Mouse (Mus musculus) macrophage (primary cell): ENCODE results near the gene Cdyl. TPM values are rescaled to one million over a fixed set of nuclear protein-coding genes. Genes with fewer than 3 reads are reported as not detected.

Experiments used
- H3K27ac ChIP-seq: fragments of 350-480 bp; formaldehyde crosslinking; 2 replicates; pipeline ENCODE4 v1.9.0; 2021
- H3K36me3 ChIP-seq: fragments of 350-480 bp; formaldehyde crosslinking; 2 replicates; pipeline ENCODE4 v1.9.0; 2021; ENCODE audit errors: inconsistent target
- H3K4me3 ChIP-seq: fragments of 350-480 bp; formaldehyde crosslinking; 2 replicates; pipeline ENCODE4 v1.9.0; 2021; ENCODE audit errors: inconsistent target
- H3K79me2 ChIP-seq: fragments of 350-480 bp; formaldehyde crosslinking; 2 replicates; pipeline ENCODE4 v1.9.0; 2021; ENCODE audit errors: inconsistent target
- WGBS: methylation state at CpG from one replicate; pipeline ENCODE4 v1.1.7; 2026; ENCODE audit warnings: inconsistent platforms; ENCODE audit not compliant: missing documents; 5-methylcytosine and 5-hydroxymethylcytosine counted together
- polyA plus RNA-seq: library from polyadenylated mRNA; stranded (reverse); fragments of 250-400 nt; gene quantifications from 3 replicates; pipeline ENCODE4 v1.2.4, GENCODE M21; 2018; ENCODE audit warnings: inconsistent platforms
- total RNA-seq, 78 experiments: library from RNA; depleted of rRNA; stranded (reverse); fragments of 250-400 nt; gene quantifications; 1 replicate in 9 of 78; 2 replicates in 24 of 78; 3 replicates in 43 of 78; 4 replicates in 2 of 78; pipeline ENCODE4 v1.2.4; 2018; ENCODE audit warnings: inconsistent platforms in 56 of 78

The Cdyl gene
- 10 to 100 TPM in 23 of 26 experiments, 1 to 10 TPM in 3; 4.6 to 75.7 (median 15.5) TPM for total RNA-seq (2018; cell fraction: chromatin; rRNA removed)
- 10 to 100 TPM in 2 of 26 experiments, 1 to 10 TPM in 24; 5.9 to 23.6 (median 7.9) TPM for total RNA-seq (2018; cell fraction: cytosol; rRNA removed)
- total RNA-seq (2018; cell fraction: nucleus; rRNA removed) = 10 to 100 TPM in 17 of 26 experiments, 1 to 10 TPM in 9; 5.4 to 89.2 (median 12.8) TPM
- 4.3 to 12.2 TPM (median 5.1 TPM) in 3 replicates for polyA plus RNA-seq

DNA sequence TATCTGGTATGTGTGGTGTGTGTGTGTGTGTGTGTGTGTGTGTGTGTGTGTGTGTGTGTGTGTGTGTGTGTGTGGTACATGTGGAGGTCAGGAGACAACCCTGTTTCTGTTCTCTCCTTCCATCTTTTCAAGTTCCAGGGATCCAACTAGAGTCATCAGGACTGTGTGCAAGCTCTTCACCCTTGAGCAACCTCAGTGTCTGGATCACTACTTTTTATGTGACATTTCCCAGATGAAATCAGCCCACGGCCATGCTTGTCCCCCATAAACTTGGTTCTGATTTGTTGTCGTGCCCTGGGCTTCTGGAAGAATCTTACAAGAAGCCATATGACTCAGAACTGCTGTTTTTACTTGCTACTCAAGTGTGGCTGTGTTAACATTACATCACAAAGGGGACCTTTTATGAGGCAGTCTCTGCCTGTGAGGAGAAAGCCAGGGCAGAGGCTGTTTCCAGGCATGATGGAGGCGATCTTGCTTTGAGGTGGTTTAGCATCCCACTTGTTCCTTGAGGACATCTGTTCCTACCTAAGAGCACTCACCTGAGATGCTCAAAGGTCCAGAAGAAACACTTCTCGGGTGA, at the start of gene Cdyl:
Gene Cdyl (plus strand): TSS at position 428 of the 580 bp plus-strand sequence.
- H3K79me2 ChIP-seq = no peaks in the 10 kb centered on the region
- H3K36me3 ChIP-seq = no peaks in the 10 kb centered on the region
- WGBS = 98% methylated on average over 4 of the region's 4 CpGs
- no peak within 1 kb of the TSS for H3K4me3 ChIP-seq
- H3K27ac ChIP-seq = no peak within 1 kb of the TSS

- no peak overlapping the region for H3K27ac ChIP-seq
- H3K4me3 ChIP-seq = no peak overlapping the region
- no peaks in the 10 kb centered on the region for H3K36me3 ChIP-seq
- no peaks in the 10 kb centered on the region for H3K79me2 ChIP-seq
These were observed 48.9 kb upstream of the Cdyl start for GRCm38 (mm10) chr13:35610718-35611117.

GRCm38 (mm10) chr13:35612506-35612905, 47.1 kb upstream of the Cdyl start:
- H3K36me3 ChIP-seq = no peaks in the 10 kb centered on the region
- no peak overlapping the region for H3K27ac ChIP-seq
- H3K4me3 ChIP-seq = no peak overlapping the region
- no peaks in the 10 kb centered on the region for H3K79me2 ChIP-seq
- 90% methylated on average over 1 of the region's 1 CpGs for WGBS

DNA sequence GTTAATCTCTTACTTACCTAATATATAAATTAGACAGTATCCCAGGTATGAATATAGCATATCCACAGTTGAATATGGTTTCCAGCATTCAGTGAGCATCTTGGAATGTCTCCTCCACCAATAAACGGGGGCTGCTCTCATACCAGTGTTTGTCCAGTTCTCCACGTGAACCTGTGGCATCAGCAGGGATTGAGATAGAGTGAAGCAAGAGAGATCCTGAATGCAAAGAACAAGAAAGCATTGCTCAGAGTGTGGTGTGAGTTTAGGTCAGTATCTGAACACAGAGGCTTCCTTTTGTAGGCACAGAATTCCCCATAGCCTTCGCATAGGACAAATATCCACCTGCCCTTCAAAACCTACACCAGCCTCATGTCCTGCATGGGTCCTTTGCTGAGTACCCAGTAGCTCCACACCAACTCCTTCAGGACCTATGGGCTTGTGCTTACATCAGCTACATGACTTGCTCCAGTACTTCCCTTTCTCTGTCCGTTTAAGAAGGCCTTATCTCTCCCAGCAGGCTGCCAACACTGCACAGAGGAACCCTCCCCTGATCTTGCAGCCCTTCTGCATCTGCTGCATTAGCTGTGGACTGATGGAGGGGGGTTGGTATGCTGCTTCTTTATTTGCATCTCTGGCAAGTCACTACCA, 44.7 kb upstream of the Cdyl start:
- no peak overlapping the region for H3K4me3 ChIP-seq
- WGBS = 44% methylated on average over 4 of the region's 4 CpGs
- no peak overlapping the region for H3K27ac ChIP-seq
- H3K79me2 ChIP-seq = no peaks in the 10 kb centered on the region
- H3K36me3 ChIP-seq = no peaks in the 10 kb centered on the region

DNA sequence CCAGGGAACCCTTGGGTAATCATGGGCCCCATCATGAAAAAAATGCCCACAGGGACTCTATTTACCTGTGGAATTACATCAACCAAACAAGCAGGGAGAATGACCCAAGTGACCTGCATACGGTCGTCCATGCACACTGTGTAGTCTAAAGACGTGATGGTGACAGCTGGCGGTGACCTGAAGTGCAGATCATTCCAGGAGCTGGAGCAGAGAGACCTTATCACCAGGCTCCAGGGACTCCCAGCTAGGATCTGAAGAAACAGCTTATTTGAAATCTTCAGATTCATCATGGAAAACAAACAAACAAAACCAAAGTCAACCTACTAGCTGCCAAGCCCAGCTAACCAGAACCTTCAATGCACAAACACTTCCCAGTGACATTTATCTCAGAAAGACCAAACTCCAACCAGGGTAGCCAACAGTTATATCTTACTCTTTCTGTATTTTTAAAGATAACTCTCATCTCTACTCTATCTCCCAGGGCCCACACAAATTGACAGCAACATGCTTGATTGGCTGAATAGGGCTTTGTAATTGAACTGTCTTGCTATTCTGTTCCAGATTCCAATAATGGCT, 43.0 kb upstream of the Cdyl start:
- Histone ChIP-seq H3K27ac (no peak overlapping the region), H3K4me3 (no peak overlapping the region), H3K36me3 (no peaks in the 10 kb centered on the region), H3K79me2 (no peaks in the 10 kb centered on the region)
- 97% methylated on average over 4 of the region's 4 CpGs for WGBS

DNA sequence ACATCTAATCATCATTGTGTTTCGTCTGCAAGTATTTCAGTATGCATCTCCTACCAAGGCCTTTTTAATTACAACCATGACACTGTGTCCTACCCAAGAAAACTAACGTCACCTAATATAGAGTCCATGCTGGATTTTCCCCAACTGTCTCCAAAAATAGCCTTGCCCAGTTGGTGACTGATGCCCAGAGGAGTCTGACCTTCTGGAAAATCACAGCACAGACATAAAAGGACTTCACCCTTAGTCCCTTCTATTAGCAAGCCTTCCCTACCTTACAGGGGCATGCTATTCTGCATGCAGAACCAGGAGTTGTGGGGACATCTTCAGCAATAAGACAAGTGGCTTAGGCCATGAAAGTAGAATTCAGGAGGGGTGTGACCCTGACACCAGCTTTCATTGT, 40.3 kb upstream of the Cdyl start:
- no peak overlapping the region for H3K4me3 ChIP-seq
- H3K79me2 ChIP-seq = no peaks in the 10 kb centered on the region
- no peaks in the 10 kb centered on the region for H3K36me3 ChIP-seq
- WGBS = 100% methylated on average over 2 of the region's 2 CpGs
- H3K27ac ChIP-seq = no peak overlapping the region

GRCm38 (mm10) chr13:35620756-35621155, 38.9 kb upstream of the Cdyl start:
- Histone ChIP-seq H3K27ac (no peak overlapping the region), H3K36me3 (no peaks in the 10 kb centered on the region), H3K4me3 (no peak overlapping the region), H3K79me2 (no peaks in the 10 kb centered on the region)
- 92% methylated on average over 1 of the region's 1 CpGs for WGBS

DNA sequence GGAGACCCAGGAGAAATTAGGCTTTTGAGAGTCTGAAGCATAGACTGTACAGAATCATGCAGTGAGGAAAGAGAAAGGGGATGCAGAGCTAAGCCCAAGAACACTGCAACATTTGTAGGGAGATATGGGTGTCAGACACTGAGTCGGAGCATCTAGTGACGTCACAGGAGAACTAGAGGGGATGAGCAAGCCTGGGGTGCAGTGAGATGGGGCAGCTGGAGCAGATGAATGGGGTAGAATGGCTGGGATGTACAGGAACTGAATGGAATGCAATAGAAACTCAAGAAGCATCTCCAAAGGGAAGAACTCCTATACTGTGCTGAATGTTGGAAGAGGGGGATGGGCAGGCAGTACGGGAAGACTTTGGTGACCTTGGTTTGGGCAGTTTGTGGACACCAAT, 34.8 kb upstream of the Cdyl start:
- 92% methylated on average over 3 of the region's 3 CpGs for WGBS
- Histone ChIP-seq H3K27ac (no peak overlapping the region), H3K4me3 (no peak overlapping the region), H3K79me2 (no peaks in the 10 kb centered on the region), H3K36me3 (no peaks in the 10 kb centered on the region)

- Histone ChIP-seq H3K36me3 (no peaks in the 10 kb centered on the region), H3K4me3 (no peak overlapping the region), H3K27ac (no peak overlapping the region), H3K79me2 (no peaks in the 10 kb centered on the region)
- WGBS = 83% methylated on average over 3 of the region's 3 CpGs
These were observed 34.1 kb upstream of the Cdyl start for GRCm38 (mm10) chr13:35625556-35625955.

DNA sequence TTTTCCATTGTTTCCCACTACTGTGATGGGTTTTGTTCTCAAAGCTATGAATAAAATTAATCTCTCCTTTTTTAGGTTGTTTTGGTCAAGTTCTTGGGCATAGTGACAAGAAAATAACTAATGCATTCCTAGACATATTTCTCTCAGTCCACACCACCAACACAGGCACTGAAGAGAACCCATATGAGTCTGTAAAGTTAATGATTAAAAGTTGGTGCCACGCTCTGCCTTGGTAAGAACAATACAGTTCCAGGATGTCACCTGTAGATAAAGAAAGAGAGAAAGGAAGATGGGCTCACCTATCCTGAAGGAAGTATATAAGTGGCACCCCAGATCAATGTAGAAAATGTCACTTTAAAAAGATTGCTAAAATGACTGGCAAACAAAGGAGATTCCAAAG, 32.3 kb upstream of the Cdyl start:
- Histone ChIP-seq H3K4me3 (no peak overlapping the region), H3K36me3 (no peaks in the 10 kb centered on the region), H3K79me2 (no peaks in the 10 kb centered on the region), H3K27ac (no peak overlapping the region)
- WGBS = 100% methylated on average over 1 of the region's 1 CpGs

DNA sequence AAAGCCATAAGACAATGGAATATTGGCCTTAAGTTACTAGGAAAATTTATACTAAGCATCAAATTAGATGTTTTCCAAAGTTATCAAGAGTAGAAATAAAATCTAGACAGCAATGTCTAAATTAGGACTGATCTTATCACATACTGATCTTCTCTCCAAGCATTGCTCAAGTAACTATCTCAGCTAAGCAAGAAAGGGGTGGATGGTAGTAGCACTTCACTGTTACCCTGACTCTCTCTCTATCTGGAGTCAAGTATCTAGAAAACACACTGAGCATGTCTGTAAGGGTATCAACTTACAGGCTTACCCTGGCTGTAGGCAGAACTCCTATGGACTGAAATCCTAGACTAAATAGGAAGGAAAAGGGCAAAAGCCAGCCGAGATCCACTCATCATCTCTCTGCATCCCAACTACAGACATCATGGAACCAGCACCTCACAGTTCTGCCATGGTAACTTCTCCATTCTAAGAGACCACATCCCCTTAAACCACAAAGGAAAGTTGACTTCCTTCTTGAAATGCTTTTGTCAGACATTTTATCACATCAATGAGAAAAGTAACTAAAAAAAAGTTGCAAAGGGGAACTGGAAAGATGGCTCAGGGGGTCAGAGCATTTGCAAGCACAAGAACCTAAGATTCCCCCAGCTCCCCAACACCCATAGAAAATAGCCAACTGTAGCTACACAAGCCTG, 12.4 kb upstream of the Cdyl start:
- H3K79me2 ChIP-seq = no peaks in the 10 kb centered on the region
- 8% methylated on average over 1 of the region's 1 CpGs for WGBS
- no peaks in the 10 kb centered on the region for H3K36me3 ChIP-seq
- peak overlapping the region; percentile 72 for H3K27ac ChIP-seq
- H3K4me3 ChIP-seq = no peak overlapping the region

DNA sequence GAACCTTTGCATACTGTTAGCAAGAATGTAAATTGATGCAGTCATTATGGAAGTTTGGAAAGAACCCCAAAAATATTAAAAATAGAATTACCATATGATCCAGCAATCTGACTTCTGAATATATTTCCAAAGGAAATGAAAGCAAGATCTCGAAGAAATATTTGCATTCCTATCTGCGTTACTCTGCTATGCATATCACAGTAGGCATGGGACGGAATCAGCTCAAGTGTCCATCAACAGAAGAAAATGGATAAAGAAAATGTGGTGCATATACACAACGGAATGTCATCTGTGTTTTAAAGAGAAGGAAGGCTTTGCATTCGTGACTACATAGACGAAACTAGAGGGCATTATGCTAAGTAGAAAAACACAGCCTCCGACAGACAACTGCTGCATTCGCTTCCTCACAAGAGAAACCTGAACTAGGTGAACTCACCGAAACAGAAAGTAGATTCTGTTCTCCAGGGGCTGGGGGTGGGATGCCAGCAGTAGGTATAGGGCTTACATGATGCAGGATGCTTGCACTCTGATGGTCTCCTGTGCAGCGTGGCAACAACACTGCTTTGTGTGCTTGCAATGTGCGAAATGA, 9.3 kb upstream of the Cdyl start:
- H3K4me3 ChIP-seq = no peak overlapping the region
- no peak overlapping the region for H3K27ac ChIP-seq
- no peaks in the 10 kb centered on the region for H3K79me2 ChIP-seq
- no peaks in the 10 kb centered on the region for H3K36me3 ChIP-seq
- 98% methylated on average over 11 of the region's 11 CpGs for WGBS

GRCm38 (mm10) chr13:35652851-35653250, 6.8 kb upstream of the Cdyl start:
- Histone ChIP-seq H3K79me2 (no peaks in the 10 kb centered on the region), H3K27ac (no peak overlapping the region), H3K36me3 (no peaks in the 10 kb centered on the region), H3K4me3 (no peak overlapping the region)
- 90% methylated on average over 4 of the region's 4 CpGs for WGBS

DNA sequence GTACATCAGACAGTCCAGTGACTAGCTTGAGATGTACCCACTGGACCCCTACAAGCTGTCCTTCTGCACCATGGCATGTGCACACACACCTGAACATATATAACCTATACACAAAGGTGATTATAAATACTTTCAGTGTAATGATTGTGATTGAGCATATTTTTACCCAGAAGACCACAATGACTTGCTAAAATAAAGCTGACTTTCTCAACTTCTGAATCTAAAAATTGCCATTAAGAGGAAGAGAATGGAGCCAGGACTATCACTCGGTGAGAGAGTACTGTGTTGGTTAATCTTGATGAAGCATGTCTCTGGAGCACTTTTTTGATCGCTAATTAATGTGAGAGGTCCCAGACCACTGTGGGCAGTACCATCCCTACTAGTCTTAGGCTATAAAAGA, 2.8 kb upstream of the Cdyl start:
- Histone ChIP-seq H3K79me2 (no peaks in the 10 kb centered on the region), H3K27ac (no peak overlapping the region), H3K36me3 (no peaks in the 10 kb centered on the region), H3K4me3 (no peak overlapping the region)
- 24% methylated on average over 2 of the region's 2 CpGs for WGBS
